Mouse (Mus musculus) kidney, embryonic 15.5 days (tissue): Measurements from ENCODE around the gene Rin2. TPM values are rescaled to one million over a fixed set of nuclear protein-coding genes. Genes with fewer than 3 reads are reported as not detected.

Source experiments
- ATAC-seq: fragments of 200-750 bp; cut with Nextera tagmentation; replicated peaks from 2 replicates; pipeline ENCODE4 v1.8.0; 2017; ENCODE audit warnings: moderate TSS enrichment; ENCODE audit not compliant: low FRiP score
- H3K27ac ChIP-seq: fragments of 300-500 bp; sonication (generic); 2 replicates; pipeline ENCODE4 v1.5.1; 2015; ENCODE audit warnings: mild to moderate bottlenecking, inconsistent platforms
- H3K27me3 ChIP-seq: fragments of 300-500 bp; sonication (generic); 2 replicates; pipeline ENCODE4 v1.6.1; 2015; ENCODE audit warnings: inconsistent platforms
- H3K36me3 ChIP-seq: fragments of 300-500 bp; sonication (generic); 2 replicates; pipeline ENCODE4 v1.6.1; 2015; ENCODE audit warnings: inconsistent platforms
- H3K4me1 ChIP-seq: fragments of 300-500 bp; sonication (generic); 2 replicates; pipeline ENCODE4 v1.6.1; 2015; ENCODE audit warnings: inconsistent platforms
- H3K4me2 ChIP-seq: fragments of 300-500 bp; sonication (generic); 2 replicates; pipeline ENCODE4 v1.6.1; 2015; ENCODE audit warnings: moderate library complexity, mild to moderate bottlenecking, inconsistent platforms
- H3K4me3 ChIP-seq: fragments of 300-500 bp; sonication (generic); replicated peaks from 2 replicates; pipeline ENCODE4 v1.5.1; 2015; ENCODE audit warnings: mild to moderate bottlenecking, inconsistent platforms
- H3K9ac ChIP-seq: fragments of 300-500 bp; sonication (generic); 2 replicates; pipeline ENCODE4 v1.6.1; 2015; ENCODE audit warnings: mild to moderate bottlenecking, inconsistent platforms
- H3K9me3 ChIP-seq: fragments of 300-500 bp; sonication (generic); replicated peaks from 2 replicates; pipeline ENCODE4 v1.6.1; 2016; ENCODE audit warnings: inconsistent platforms
- WGBS: fragments of 180-500 bp; shearing (Covaris S2); methylation state at CpG from one replicate; pipeline ENCODE4 v1.1.7; 2015; ENCODE audit warnings: mixed read lengths; 5-methylcytosine and 5-hydroxymethylcytosine counted together
- polyA plus RNA-seq: library from polyadenylated mRNA; unstranded; fragments of >200 nt; fragmentation: Nextera tagmentation; extraction: Ambion mirVana; gene quantifications from 2 replicates; pipeline ENCODE4 v1.2.1, GENCODE M21; 2015

The Rin2 gene
- polyA plus RNA-seq, 1 experiment from 2014 or later, result 33.0 TPM

DNA sequence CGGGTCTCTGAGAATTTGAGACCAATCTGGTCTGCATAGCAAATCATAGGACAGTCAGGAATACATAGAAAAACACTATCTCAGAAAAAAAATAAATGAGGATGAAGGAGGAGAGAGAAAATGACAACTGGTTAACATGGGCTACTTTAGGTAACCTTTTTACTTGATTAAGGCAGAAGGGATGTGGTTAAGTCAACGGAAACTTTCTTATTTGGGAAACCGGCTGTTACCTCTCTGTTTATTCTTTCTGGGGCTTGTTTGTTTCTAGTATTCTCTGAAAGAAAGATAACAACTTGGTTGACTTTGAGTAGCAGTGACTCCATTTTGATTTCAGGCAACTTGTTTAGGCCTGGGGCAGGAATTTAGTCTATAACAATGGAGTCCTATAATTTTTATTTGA, 163.7 kb downstream of the Rin2 start:
- no peaks in the 10 kb centered on the region for H3K27me3 ChIP-seq
- ATAC-seq, result no peak
- H3K36me3 ChIP-seq, result peaks cover 16% of the 10 kb centered on the region
- H3K27ac ChIP-seq, result no peak overlapping the region
- no peaks in the 10 kb centered on the region for H3K9me3 ChIP-seq
- 89% methylated on average over 3 of the region's 3 CpGs for WGBS
- H3K9ac ChIP-seq, result no peak overlapping the region
- H3K4me2 ChIP-seq, result no peak overlapping the region
- peaks cover 11% of the 10 kb centered on the region for H3K4me1 ChIP-seq
- no peak overlapping the region for H3K4me3 ChIP-seq

DNA sequence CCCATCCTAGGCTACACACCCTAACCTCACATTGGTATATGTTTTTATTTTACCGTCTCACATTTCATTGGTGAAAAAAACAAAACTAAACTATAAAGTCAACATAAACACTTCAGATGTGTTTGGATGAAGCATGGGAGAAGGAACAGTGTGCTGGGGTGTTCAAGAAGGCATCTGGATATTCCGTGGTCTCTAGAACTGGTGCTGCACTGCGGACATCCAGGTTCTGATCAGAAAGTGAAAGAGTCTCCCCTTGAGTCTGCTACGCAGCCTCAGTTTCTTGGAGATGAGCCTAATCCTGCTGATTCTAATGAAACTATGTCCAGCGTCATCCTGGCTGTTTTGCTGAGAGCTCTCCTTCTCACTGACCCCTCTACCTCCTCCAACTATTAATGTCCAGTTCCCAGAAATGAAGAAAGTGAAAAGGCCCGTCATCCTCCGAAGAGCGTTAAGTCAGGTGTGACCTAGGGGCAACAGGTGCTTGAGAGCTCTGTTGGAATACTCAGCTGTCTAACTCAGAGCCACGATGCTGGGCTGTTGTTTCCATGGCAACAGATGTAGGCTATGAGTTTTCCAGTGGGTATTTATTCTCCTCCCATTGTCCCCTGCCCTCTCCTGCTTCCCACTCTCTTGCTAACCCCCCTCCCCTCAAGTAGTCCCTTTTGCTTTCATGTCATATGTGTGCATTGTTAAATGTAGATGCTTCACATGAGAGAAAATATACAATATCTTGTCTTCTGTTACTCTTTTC, 164.7 kb downstream of the Rin2 start:
- Histone ChIP-seq H3K9me3 (no peaks in the 10 kb centered on the region), H3K9ac (no peak overlapping the region), H3K4me1 (peaks cover 11% of the 10 kb centered on the region), H3K4me3 (no peak overlapping the region), H3K27me3 (no peaks in the 10 kb centered on the region), H3K27ac (no peak overlapping the region), H3K36me3 (peaks cover 13% of the 10 kb centered on the region), H3K4me2 (no peak overlapping the region)
- 72% methylated on average over 9 of the region's 9 CpGs for WGBS
- ATAC-seq, result no peak

DNA sequence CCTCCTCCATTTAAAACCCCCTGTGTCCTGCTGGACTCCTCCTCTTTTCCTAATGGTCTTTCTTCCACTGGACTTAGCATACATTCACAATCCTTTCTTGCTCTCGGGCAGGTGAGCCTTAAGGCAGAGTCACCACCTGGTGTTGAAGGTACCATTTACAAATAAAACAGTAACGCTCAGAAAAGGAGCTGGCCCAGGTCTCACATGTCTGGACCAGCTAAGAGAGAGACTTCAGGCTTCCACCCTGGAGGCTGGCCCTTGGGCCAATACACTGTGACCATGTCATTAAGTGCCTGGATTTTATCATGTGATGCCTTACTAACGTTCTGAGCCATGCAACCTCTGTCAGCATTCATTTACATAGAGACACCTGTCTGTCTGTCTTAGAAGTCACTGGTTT, 165.3 kb downstream of the Rin2 start:
- Histone ChIP-seq H3K4me3 (no peak overlapping the region), H3K27me3 (no peaks in the 10 kb centered on the region), H3K27ac (no peak overlapping the region), H3K4me1 (peaks cover 11% of the 10 kb centered on the region), H3K4me2 (no peak overlapping the region), H3K36me3 (peaks cover 18% of the 10 kb centered on the region), H3K9ac (no peak overlapping the region), H3K9me3 (no peaks in the 10 kb centered on the region)
- WGBS, result 80% methylated on average over 3 of the region's 3 CpGs
- no peak for ATAC-seq

DNA sequence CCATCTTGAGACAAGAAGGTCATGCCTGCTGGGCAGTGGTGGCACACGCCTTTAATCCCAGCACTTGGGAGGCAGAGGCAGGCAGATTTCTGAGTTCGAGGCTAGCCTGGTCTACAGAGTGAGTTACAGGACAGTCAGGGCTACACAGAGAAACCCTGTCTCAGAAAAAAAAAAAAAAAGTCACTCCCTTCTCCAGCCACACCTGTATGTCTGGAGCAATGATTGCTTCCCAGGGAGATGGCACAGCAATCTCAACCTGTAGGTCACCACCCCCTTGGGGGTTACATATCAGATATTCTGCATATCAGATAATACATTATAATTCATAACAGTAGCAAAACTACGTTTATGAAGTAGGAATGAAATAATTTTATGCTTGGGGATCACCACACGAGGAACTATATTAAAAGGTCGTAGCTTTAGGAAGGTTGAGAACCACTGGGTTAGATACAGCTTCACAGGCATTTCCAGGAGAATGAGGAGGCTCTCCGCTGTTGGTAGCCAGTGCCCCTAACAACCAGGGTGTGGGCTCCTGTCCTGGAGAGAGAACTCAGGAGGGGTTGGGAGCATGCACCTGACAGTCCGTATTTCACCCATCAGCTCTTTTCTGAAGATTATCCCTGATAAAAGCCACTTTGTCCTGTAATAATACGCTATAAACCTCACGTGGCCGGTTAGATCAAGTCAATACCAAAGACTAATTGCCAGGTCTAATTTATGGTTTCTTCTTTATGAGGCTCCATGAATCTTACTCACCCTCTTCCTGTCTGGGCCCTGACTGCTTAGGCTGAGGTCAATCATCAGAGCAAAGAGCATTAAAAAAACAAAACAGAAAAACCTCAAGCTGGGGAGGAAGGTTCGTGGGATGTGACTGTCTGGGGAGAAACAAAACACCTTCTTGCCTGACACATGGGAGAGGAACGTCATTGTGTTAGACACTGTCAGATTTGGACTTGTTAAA, 166.2 kb downstream of the Rin2 start:
- Histone ChIP-seq H3K9ac (no peak overlapping the region), H3K9me3 (no peaks in the 10 kb centered on the region), H3K4me3 (no peak overlapping the region), H3K27ac (no peak overlapping the region), H3K4me1 (peaks cover 11% of the 10 kb centered on the region), H3K36me3 (peaks cover 22% of the 10 kb centered on the region), H3K4me2 (no peak overlapping the region), H3K27me3 (no peaks in the 10 kb centered on the region)
- ATAC-seq, result no peak; the same call in 1 of the 2 replicates
- WGBS, result 50% methylated on average over 12 of the region's 12 CpGs

DNA sequence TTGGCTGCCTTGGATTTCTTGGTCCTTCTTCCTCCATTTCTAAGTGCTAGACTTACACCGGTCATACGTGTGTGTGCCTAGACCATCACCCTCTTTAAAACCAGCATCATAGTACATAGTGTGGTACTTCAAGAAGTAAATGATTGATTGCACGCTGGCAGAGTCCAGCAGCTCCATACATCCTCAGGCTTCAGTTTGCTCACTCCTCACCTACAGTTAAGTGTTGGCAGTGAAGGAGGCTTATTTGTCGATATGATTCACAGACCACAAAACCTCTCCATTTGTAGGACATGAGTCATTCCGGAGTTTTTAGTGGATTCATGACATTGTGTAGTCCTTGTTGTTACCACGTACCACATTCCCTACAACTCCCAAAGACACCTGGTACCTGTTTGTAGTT, 168.3 kb downstream of the Rin2 start:
- Histone ChIP-seq H3K27ac (no peak overlapping the region), H3K9me3 (no peaks in the 10 kb centered on the region), H3K27me3 (no peaks in the 10 kb centered on the region), H3K36me3 (peaks cover 34% of the 10 kb centered on the region), H3K4me2 (no peak overlapping the region), H3K4me3 (no peak overlapping the region), H3K4me1 (peaks cover 11% of the 10 kb centered on the region), H3K9ac (no peak overlapping the region)
- ATAC-seq, result no peak
- 84% methylated on average over 6 of the region's 6 CpGs for WGBS

DNA sequence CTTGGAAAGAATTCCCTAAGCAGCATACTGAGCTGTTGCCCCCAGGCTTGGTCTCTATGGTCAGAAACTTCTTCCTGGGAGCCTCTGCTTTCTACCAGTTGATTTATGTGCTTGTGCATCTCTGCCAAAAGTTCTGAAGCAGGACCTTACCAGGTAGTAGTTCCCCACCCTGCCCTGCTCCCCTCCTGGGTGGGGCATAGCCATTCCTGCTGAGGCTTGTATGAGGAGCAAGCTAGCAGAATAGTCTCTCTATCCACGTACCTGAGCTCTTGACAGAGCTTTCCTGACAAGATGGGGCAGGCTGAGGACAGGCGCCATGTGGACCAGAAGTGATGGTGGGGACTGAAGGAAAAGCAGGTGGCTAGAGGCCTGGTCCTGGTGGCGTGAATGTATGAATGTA, 171.6 kb downstream of the Rin2 start:
- H3K9me3 ChIP-seq, result no peaks in the 10 kb centered on the region
- H3K4me3 ChIP-seq, result no peak overlapping the region
- H3K4me2 ChIP-seq, result no peak overlapping the region
- peaks cover 20% of the 10 kb centered on the region for H3K4me1 ChIP-seq
- ATAC-seq, result no peak
- no peaks in the 10 kb centered on the region for H3K27me3 ChIP-seq
- H3K9ac ChIP-seq, result no peak overlapping the region
- H3K36me3 ChIP-seq, result peaks cover 62% of the 10 kb centered on the region
- no peak overlapping the region for H3K27ac ChIP-seq
- WGBS, result 92% methylated on average over 3 of the region's 3 CpGs

DNA sequence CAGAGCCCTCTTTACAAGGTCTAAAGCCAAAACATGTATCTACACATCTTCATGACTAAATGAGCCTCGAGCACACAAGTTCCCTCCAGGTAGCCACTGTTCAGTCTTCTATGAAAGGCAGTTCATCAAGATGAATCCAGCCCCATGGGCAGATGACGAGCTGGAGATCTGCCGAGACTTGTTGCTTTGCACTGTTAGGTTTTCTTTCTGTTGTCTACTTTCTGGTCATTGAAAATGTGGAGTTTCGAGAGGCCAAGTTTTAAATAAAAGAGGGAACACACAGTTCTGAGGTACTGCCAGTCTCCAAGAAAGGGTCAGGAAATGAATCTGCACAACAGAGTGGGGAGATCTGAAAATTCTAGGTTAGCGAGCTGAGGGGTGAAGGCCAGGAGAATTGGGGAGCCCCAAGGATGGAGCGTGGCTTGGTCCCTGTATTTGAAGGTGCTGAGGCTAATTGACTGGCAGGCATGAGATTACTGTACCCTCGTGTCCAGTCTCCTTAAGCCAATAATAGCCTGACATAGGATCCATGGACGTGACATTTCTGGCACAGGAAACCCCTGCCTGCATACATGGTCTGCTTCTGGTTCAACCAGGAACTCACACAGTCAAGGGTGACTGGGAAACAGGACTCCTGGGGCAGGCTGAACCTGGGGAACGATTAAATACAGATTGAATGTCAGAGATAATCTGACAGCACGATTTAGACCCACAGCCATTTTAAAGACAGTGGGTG, 174.3 kb downstream of the Rin2 start:
- Histone ChIP-seq H3K27me3 (no peaks in the 10 kb centered on the region), H3K4me1 (peaks cover 13% of the 10 kb centered on the region; the same call in 1 of the 2 replicates), H3K9me3 (no peaks in the 10 kb centered on the region), H3K4me3 (no peak overlapping the region), H3K4me2 (no peak overlapping the region), H3K27ac (peak overlapping the region; percentile 57), H3K36me3 (peaks cover 89% of the 10 kb centered on the region), H3K9ac (no peak overlapping the region)
- ATAC-seq, result no peak
- 73% methylated on average over 10 of the region's 10 CpGs for WGBS

DNA sequence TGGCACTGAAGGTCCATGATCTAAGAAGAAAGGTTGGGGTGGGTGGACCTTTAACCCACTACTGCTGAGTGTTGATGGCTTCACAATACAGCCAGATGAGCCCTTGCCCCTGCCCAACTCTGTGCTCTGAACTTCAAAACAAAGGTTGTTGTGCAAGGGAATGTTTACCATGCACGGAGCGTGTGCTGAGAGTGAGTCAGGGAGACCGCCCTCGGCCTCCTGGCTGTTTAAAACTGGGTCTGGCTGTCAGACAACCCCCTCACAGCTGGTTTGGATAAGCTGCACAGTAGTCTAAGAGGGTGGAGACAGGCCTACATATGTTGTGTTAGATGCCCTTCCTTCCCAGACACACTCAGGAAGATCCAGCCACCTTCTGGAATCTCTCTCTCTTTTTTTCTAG, 175.8 kb downstream of the Rin2 start:
- 67% methylated on average over 4 of the region's 4 CpGs for WGBS
- no peak overlapping the region; the same call in 1 of the 2 replicates for H3K27ac ChIP-seq
- no peaks in the 10 kb centered on the region for H3K9me3 ChIP-seq
- peaks cover 13% of the 10 kb centered on the region; the same call in 1 of the 2 replicates for H3K4me1 ChIP-seq
- no peak for ATAC-seq
- no peaks in the 10 kb centered on the region for H3K27me3 ChIP-seq
- H3K4me2 ChIP-seq, result no peak overlapping the region
- peaks cover 88% of the 10 kb centered on the region for H3K36me3 ChIP-seq
- H3K9ac ChIP-seq, result no peak overlapping the region
- H3K4me3 ChIP-seq, result no peak overlapping the region

DNA sequence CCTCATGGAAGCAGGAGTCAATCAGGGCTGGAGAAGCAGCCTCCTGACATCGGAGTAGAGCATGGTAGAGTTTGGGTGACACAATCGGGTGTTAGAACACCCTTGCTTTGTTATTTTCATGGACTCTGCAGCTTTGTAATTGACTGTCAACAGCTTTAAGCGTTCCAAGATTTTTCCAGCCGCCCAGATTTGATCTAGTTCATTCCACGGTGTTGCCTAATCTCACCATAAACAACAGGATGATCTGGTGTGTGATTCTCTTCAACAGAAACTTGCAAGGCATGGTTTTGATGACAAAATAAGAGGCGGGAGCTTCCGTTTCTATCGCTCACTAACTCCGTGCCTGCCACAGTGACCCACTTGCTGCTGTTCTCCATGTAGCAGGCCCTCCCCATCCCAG, 180.8 kb downstream of the Rin2 start:
- no peak for ATAC-seq
- Histone ChIP-seq H3K27me3 (no peaks in the 10 kb centered on the region), H3K36me3 (peaks cover 63% of the 10 kb centered on the region), H3K4me1 (peaks cover 25% of the 10 kb centered on the region), H3K27ac (no peak overlapping the region), H3K9me3 (no peaks in the 10 kb centered on the region), H3K4me2 (no peak overlapping the region), H3K4me3 (no peak overlapping the region), H3K9ac (no peak overlapping the region)
- 92% methylated on average over 9 of the region's 9 CpGs for WGBS

DNA sequence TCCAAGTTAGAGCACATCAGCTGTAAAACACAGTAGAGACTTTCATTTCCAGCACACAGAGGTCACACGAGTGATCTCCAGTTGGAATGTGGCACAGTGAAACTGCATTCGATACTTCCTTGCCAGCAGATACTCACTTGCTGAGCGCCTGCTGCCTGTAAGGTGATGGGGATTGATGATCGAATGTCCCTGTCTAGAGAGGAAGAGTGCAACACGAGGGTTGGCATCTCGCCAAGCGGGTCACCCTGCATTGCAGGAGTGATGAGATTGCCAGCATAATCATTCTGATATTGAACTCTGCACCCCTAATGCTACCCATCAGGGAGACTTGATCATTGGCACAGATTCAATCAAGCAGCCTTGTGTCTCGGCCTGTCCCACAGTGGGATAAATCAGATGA, 182.8 kb downstream of the Rin2 start:
- peaks cover 43% of the 10 kb centered on the region; the same call in 1 of the 2 replicates for H3K36me3 ChIP-seq
- H3K4me2 ChIP-seq, result no peak overlapping the region
- no peaks in the 10 kb centered on the region for H3K27me3 ChIP-seq
- peaks cover 41% of the 10 kb centered on the region for H3K4me1 ChIP-seq
- no peak overlapping the region for H3K4me3 ChIP-seq
- no peaks in the 10 kb centered on the region for H3K9me3 ChIP-seq
- ATAC-seq, result no peak
- H3K9ac ChIP-seq, result no peak overlapping the region
- 78% methylated on average over 8 of the region's 8 CpGs for WGBS
- H3K27ac ChIP-seq, result no peak overlapping the region

DNA sequence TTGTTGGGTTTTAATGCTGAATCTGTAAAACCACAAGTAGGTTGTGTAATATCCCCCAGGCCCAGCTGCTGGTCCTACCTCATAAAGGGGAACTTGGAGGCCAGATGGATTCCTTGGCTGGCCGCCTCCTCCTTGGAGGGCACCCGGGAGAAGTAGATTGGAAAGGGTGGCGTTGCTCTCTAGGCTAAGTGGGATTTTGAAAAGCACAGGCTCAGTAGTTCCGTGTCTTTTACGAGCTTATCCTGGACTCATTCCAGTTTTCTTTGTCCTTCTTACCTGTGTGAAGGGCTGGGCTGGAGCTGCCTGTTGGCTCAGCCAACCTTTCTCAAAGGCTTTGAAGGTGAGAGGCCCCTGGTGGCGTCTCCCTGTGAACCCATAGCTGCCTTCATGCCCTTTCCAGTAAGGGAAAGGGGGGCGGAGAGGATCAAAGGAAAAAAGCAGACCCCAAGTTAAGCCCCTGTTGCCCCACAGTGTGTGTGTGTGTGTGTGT, 184.5 kb downstream of the Rin2 start:
- Histone ChIP-seq H3K4me3 (no peak overlapping the region), H3K27ac (peak overlapping the region; percentile 93), H3K27me3 (no peaks in the 10 kb centered on the region), H3K9me3 (no peaks in the 10 kb centered on the region), H3K9ac (no peak overlapping the region), H3K36me3 (peaks cover 32% of the 10 kb centered on the region), H3K4me2 (peak overlapping the region; percentile 56), H3K4me1 (peaks cover 47% of the 10 kb centered on the region)
- WGBS, result 43% methylated on average over 7 of the region's 7 CpGs
- peak; percentile 44 for ATAC-seq
